Mouse (Mus musculus) myocyte (in vitro differentiated cells): ENCODE data around the gene Arhgef25. TPM values are rescaled to one million over a fixed set of nuclear protein-coding genes. Genes with fewer than 3 reads are reported as not detected.

Experiments
- H3K27me3 ChIP-seq: one replicate; pipeline ENCODE4 v1.6.1; 2011; ENCODE audit not compliant: control insufficient read depth, insufficient read depth, insufficient read length
- H3K36me3 ChIP-seq: one replicate; pipeline ENCODE4 v1.6.1; 2011; ENCODE audit not compliant: control insufficient read depth, insufficient read depth
- H3K4me2 ChIP-seq: one replicate; pipeline ENCODE4 v1.6.1; 2011; ENCODE audit warnings: low read depth, control low read depth
- H3K4me3 ChIP-seq: one replicate; pipeline ENCODE4 v1.5.1; 2011; ENCODE audit warnings: mild to moderate bottlenecking, control low read depth, moderate library complexity
- H3K79me2 ChIP-seq: one replicate; pipeline ENCODE4 v1.6.1; 2011; ENCODE audit not compliant: control insufficient read depth, insufficient read depth
- H3ac ChIP-seq: one replicate; pipeline ENCODE4 v1.6.1; 2011; ENCODE audit not compliant: control insufficient read depth, insufficient read length
- CEBPB ChIP-seq: IDR thresholded peaks from 2 replicates; pipeline ENCODE4 v1.6.1; 2011; ENCODE audit warnings: mild to moderate bottlenecking, moderate library complexity; ENCODE audit not compliant: poor library complexity, insufficient read depth, severe bottlenecking
- E2F4 ChIP-seq: IDR thresholded peaks from one replicate; pipeline ENCODE4 v1.6.1; 2011; ENCODE audit warnings: mild to moderate bottlenecking, control low read depth, moderate library complexity; ENCODE audit not compliant: insufficient read depth
- MAX ChIP-seq: IDR thresholded peaks from one replicate; pipeline ENCODE4 v1.6.1; 2011; ENCODE audit warnings: low read depth, mild to moderate bottlenecking, control low read depth
- MYOD1 ChIP-seq, 3 experiments: IDR thresholded peaks; one replicate each; pipeline ENCODE4 v1.6.1; 2011; ENCODE audit warnings: control low read depth in 2 of 3, low read depth in 2 of 3, mild to moderate bottlenecking in 2 of 3, moderate library complexity in 1 of 3; ENCODE audit not compliant: insufficient read length in 2 of 3, control insufficient read depth in 1 of 3
- MYOG ChIP-seq, 3 experiments: IDR thresholded peaks; one replicate each; pipeline ENCODE4 v1.6.1; 2011; ENCODE audit warnings: control low read depth in 2 of 3, low read depth in 2 of 3, mild to moderate bottlenecking in 2 of 3; ENCODE audit not compliant: insufficient read length in 2 of 3, control insufficient read depth in 1 of 3, insufficient read depth in 1 of 3
- POLR2A ChIP-seq: IDR thresholded peaks from one replicate; pipeline ENCODE4 v1.6.1; 2011; ENCODE audit warnings: low read depth, mild to moderate bottlenecking, control low read depth, moderate library complexity; ENCODE audit not compliant: insufficient read length
- POLR2AphosphoS2 ChIP-seq: IDR thresholded peaks from one replicate; pipeline ENCODE4 v1.6.1; 2011; ENCODE audit warnings: low read depth, control low read depth; ENCODE audit not compliant: insufficient read length
- REST ChIP-seq: IDR thresholded peaks from one replicate; pipeline ENCODE4 v1.6.1; 2011; ENCODE audit warnings: mild to moderate bottlenecking, control low read depth, moderate library complexity; ENCODE audit not compliant: insufficient read depth, insufficient read length
- SRF ChIP-seq: IDR thresholded peaks from one replicate; pipeline ENCODE4 v1.6.1; 2011; ENCODE audit warnings: low read depth; ENCODE audit not compliant: control insufficient read depth, insufficient read length
- TCF12 ChIP-seq: IDR thresholded peaks from one replicate; pipeline ENCODE4 v1.6.1; 2011; ENCODE audit warnings: mild to moderate bottlenecking, control low read depth; ENCODE audit not compliant: poor library complexity, insufficient read depth, severe bottlenecking
- TCF3 ChIP-seq: IDR thresholded peaks from one replicate; pipeline ENCODE4 v1.6.1; 2011; ENCODE audit warnings: low read depth, control low read depth; ENCODE audit not compliant: insufficient read length
- USF1 ChIP-seq: IDR thresholded peaks from one replicate; pipeline ENCODE4 v1.6.1; 2011; ENCODE audit warnings: low read depth, mild to moderate bottlenecking, control low read depth, moderate library complexity
- polyA plus RNA-seq: library from polyadenylated mRNA; unstranded; fragments of >200 nt; fragmentation: generic; extraction: Trizol; gene quantifications from one replicate; pipeline ENCODE4 v1.2.1, GENCODE M21; 2012; ENCODE audit warnings: missing spikeins

Arhgef25 gene
- polyA plus RNA-seq, 1 experiment: 25.3 TPM

DNA sequence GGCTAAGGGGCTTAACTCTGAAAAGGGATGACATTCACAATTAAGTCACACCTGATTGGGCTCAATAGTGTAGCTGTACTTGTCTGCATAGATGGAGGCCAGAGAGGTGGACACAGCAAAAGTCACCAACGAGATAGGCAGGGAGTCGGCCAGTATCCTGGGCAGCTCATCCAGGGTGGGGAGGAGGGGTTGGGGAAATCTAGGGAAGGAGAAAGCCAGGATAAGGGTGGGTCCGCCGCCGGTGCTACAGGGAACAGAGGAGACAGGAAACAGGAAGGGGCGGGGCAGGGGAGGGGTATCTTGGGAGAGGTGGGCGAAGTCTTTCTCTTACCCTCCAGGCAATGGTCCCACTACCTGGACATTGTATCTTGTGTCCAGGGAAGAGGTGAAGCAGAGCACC is 13.1 kb downstream of the Arhgef25 start:
- no peaks in the 10 kb centered on the region for H3K27me3 ChIP-seq
- no peak for TF ChIP-seq POLR2AphosphoS2
- no peak for TF ChIP-seq USF1
- no peak for TF ChIP-seq REST
- TF ChIP-seq MYOG (IDR thresholded peaks at IDR 0.05; ENCODE audit: control insufficient read depth in 1 of 3, insufficient read depth in 1 of 3, insufficient read length in 2 of 3, low read depth in 2 of 3): no peak
- TF ChIP-seq MAX: no peak
- TF ChIP-seq TCF12: no peak
- no peak for TF ChIP-seq POLR2A
- H3K36me3 ChIP-seq: no peaks in the 10 kb centered on the region
- H3K4me3 ChIP-seq: peak overlapping the region; percentile 18
- H3K79me2 ChIP-seq: no peaks in the 10 kb centered on the region
- no peak overlapping the region for H3ac ChIP-seq
- peak overlapping the region; percentile 73 for H3K4me2 ChIP-seq

DNA sequence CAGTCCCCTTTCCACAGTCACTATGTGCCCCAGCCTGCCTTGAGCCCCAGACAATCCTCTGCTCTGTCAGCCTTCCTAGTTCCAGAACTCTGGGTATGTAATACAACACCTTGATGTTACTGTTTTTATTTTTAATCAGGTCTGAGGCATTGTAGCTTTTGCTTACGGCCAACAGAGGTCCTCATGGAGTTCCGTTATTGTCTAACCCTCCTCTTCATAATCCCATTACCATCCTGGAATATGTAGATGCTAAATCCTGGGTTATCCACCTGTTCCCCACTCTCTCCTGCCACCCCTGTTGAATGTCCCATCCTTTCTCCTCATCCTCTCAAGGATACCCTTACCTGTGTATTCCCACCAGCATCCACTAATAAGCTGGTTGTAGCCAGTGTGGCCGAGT is 13.7 kb downstream of the Arhgef25 start:
- Histone ChIP-seq H3K27me3 (no peaks in the 10 kb centered on the region), H3K4me3 (peak overlapping the region; percentile 18), H3K4me2 (peak overlapping the region; percentile 73)

DNA sequence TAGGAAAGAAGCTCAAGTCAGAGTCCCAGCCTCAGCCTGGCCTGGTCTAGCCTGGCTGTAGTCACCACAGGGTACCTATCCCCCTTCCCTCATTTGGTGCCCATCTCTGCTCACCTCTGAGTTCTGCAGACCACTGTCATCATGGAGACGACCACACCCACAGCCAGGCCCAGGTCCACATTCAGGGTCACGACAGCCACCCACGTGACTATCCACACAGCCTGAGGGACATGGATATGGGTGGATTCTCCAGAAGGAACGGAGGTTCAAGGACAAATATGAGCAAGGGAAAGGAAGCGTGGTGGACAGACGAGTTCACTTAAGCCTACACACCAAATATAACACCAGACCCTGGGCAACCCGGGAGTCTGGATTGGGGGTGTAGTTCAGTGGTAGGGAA is 15.7 kb downstream of the Arhgef25 start:
- Histone ChIP-seq H3K27me3 (no peaks in the 10 kb centered on the region), H3K79me2 (no peaks in the 10 kb centered on the region), H3K4me3 (no peak overlapping the region), H3K4me2 (no peak overlapping the region), H3ac (no peak overlapping the region), H3K36me3 (no peaks in the 10 kb centered on the region)
- TF ChIP-seq MYOD1 (IDR thresholded peaks at IDR 0.05; ENCODE audit: control insufficient read depth in 1 of 3, insufficient read length in 2 of 3, low read depth in 2 of 3) (no peak), REST (no peak), SRF (no peak), E2F4 (no peak), TCF12 (no peak), POLR2A (no peak), MAX (no peak), POLR2AphosphoS2 (no peak), USF1 (no peak), TCF3 (no peak), CEBPB (no peak), MYOG (IDR thresholded peaks at IDR 0.05; ENCODE audit: control insufficient read depth in 1 of 3, insufficient read depth in 1 of 3, insufficient read length in 2 of 3, low read depth in 2 of 3) (no peak)

More for the DNA sequence above, 13.7 kb downstream of the Arhgef25 start:
- TF ChIP-seq USF1: no peak
- no peak for TF ChIP-seq E2F4
- TF ChIP-seq MYOD1 (IDR thresholded peaks at IDR 0.05; ENCODE audit: control insufficient read depth in 1 of 3, insufficient read length in 2 of 3, low read depth in 2 of 3): no peak
- no peak for TF ChIP-seq POLR2A
- TF ChIP-seq CEBPB: no peak
- TF ChIP-seq SRF: no peak
- TF ChIP-seq TCF3: no peak
- TF ChIP-seq REST: no peak
- no peaks in the 10 kb centered on the region for H3K79me2 ChIP-seq
- no peak overlapping the region for H3ac ChIP-seq
- H3K36me3 ChIP-seq: no peaks in the 10 kb centered on the region

DNA sequence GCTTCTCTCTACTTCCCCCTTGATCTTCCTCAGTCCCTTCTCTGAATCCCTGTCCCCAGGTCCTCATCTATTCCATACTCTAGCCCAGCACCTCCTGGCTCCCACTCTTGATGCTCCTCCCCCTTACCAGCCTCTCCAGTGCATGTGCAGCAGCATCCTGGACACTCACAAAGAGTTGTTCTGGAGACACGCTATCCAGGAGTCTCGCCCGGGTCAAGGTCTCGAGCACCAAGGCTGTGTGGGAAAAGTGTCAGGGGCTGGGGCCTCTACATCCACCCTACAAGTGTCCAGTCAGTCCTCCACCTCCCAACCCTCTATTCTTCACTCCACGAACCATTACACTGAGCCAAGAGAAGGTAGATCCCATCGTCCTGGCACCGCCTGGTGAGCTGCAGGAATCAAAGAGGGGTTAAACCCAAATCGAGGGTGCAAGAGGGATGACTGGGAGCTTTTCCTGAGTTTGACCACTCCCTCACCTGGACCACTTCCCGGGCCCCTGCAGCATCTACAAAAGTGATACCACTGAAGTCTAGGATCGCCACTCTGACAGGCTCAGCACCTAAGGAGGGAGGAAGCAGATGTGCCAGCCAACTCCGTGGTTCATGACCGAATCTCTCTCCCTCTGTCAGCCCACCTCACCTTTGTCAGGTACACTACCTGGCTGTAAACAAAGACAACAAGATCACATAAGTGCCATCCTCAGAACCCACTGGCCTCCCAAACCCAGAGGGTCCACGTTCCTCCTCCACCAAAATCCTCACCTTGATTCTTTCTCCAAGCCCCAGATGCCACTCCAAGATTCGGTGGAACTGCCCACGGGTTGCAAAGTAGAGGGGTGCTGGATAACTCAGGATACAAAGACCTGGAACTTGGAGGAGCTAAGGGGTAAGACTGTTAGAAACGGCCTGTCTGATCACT is 16.5 kb downstream of the Arhgef25 start:
- Histone ChIP-seq H3K4me2 (no peak overlapping the region), H3K36me3 (no peaks in the 10 kb centered on the region), H3ac (no peak overlapping the region), H3K4me3 (no peak overlapping the region), H3K27me3 (no peaks in the 10 kb centered on the region), H3K79me2 (no peaks in the 10 kb centered on the region)
- TF ChIP-seq E2F4: no peak
- TF ChIP-seq SRF: no peak
- TF ChIP-seq MYOG (IDR thresholded peaks at IDR 0.05; ENCODE audit: control insufficient read depth in 1 of 3, insufficient read depth in 1 of 3, insufficient read length in 2 of 3, low read depth in 2 of 3): no peak
- TF ChIP-seq CEBPB: no peak
- no peak for TF ChIP-seq REST
- TF ChIP-seq POLR2A: no peak
- TF ChIP-seq MAX: no peak
- TF ChIP-seq MYOD1 (IDR thresholded peaks at IDR 0.05; ENCODE audit: control insufficient read depth in 1 of 3, insufficient read length in 2 of 3, low read depth in 2 of 3): no peak
- TF ChIP-seq POLR2AphosphoS2: no peak
- no peak for TF ChIP-seq TCF12

DNA sequence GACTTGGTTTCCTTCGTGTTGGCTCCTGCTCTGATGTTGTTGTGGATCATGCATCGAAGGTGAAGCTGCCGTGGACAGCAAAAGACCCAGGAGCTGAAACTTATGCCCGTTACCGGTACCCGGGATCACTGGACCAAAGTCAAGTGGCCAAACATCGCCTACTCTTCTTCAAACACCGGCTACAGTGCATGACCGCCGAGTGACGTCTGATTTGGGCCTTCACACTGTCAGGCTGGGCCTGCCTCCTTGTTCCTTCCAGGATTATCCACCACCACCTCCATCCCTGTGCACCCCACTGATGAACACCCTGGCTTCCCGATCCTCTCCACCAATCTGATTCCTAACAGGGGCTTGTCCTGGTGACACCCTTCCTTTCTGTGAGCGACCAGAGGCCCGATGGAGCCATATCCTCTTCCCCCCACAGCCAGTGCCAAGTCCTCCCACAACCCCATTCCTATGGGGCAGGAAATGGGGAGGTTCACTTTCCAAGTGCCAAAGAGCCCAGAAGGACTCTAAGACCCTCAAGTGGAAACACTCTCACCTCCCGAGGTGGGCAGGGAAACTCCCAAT is 18.2 kb downstream of the Arhgef25 start:
- Histone ChIP-seq H3K4me3 (no peak overlapping the region), H3K36me3 (no peaks in the 10 kb centered on the region), H3K4me2 (no peak overlapping the region), H3K27me3 (no peaks in the 10 kb centered on the region), H3K79me2 (no peaks in the 10 kb centered on the region), H3ac (no peak overlapping the region)
- TF ChIP-seq USF1 (no peak), POLR2AphosphoS2 (no peak), TCF3 (no peak), MAX (no peak), POLR2A (no peak), MYOD1 (IDR thresholded peaks at IDR 0.05; ENCODE audit: control insufficient read depth in 1 of 3, insufficient read length in 2 of 3, low read depth in 2 of 3) (no peak), CEBPB (no peak), REST (no peak), MYOG (IDR thresholded peaks at IDR 0.05; ENCODE audit: control insufficient read depth in 1 of 3, insufficient read depth in 1 of 3, insufficient read length in 2 of 3, low read depth in 2 of 3) (no peak), TCF12 (no peak), E2F4 (no peak), SRF (no peak)
